Mouse (Mus musculus): ENCODE measurements at regions not wholly inside any gene's neighbourhood (a gene's known extent, or its start where the extent isn't known, plus 50 kb on each side); places are given as distances from the start of the nearest gene placed in this dataset.

- Histone ChIP-seq H3K27me3 (ENCODE audit: control insufficient read depth, insufficient read depth, low read length) (no peaks in the 10 kb centered on the region), H3K36me3 (ENCODE audit: control insufficient read depth, insufficient read depth, low read length) (no peaks in the 10 kb centered on the region), H3K4me3 (ENCODE audit: extremely low read depth, insufficient read depth, insufficient read length) (no peak overlapping the region), H3K4me1 (ENCODE audit: control insufficient read depth, insufficient read depth, insufficient read length) (no peaks in the 10 kb centered on the region), H3K27ac (ENCODE audit: insufficient read depth, low read length) (no peak overlapping the region)
- TF ChIP-seq POLR2A (IDR thresholded peaks at IDR 0.05; ENCODE audit: low read depth, low read length) (no peak), CTCF (IDR thresholded peaks at IDR 0.05; ENCODE audit: extremely low read depth, insufficient read depth, insufficient read length, insufficient replicate concordance) (no peak)
- DNase-seq (ENCODE audit: low read depth in 1 of 2, low spot score in 2 of 2): no peak
- 78% methylated on average over 5 of the region's 5 CpGs for WGBS
Observed at GRCm38 (mm10) chr1:57298557-57298956, 78.9 kb upstream of the 1700066M21Rik start.

DNA sequence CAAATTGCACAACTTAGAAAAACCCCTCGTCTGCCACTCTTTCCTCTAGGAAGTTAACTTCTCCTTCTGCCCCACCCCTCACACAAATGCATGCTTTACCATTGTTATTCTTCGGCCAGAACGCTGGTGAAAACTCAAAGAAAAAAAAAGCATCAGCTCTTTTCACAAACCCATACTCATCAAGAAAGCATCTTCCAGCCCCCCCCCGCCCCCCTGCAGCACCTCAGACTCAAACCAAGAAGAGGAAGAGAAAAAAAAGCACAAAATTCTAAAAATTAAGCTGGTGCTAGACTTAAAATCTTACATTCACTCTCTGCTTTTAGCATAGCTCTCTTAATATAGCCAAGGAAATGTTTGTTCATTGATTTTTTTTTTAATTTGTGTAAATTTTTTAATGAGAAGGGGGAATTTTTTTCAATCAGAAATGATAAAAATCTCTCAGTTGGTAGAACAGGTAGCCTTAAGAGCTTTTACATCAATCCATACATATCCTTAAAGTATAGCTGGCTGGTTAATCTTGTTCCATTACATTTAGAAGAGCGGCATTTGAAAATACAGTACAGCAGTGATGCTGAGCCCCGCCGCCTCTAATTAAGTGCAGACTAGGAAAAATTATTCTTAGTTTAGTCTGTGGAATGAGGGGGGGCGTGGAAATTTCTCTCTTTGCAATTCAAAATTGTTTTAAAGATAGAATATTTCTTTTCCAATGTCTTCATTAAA lies 76.0 kb upstream of the 1700066M21Rik start:
- WGBS: 56% methylated on average over 8 of the region's 8 CpGs
- H3K27me3 ChIP-seq (ENCODE audit: control insufficient read depth, insufficient read depth, low read length): no peaks in the 10 kb centered on the region

DNA sequence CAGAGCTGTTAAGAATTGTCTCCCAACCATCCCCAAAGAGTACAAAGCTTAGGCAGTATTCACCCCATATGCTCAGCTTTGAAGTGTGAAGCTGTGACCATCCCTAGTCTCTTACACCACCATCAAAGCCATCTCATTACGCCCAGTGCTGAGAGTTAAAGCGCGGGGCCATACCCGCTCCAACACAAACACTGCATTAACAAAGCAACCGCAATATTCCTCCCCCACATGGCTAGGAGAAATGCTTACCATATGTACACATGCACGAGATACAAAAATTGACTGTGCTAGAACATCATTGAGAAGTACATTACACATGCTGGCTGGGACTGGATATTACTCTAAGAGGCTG lies 75.5 kb upstream of the 1700066M21Rik start:
- WGBS: 83% methylated on average over 6 of the region's 6 CpGs
- Histone ChIP-seq H3K4me3 (ENCODE audit: extremely low read depth, insufficient read depth, insufficient read length) (no peak overlapping the region), H3K27me3 (ENCODE audit: control insufficient read depth, insufficient read depth, low read length) (no peaks in the 10 kb centered on the region), H3K27ac (ENCODE audit: insufficient read depth, low read length) (no peak overlapping the region), H3K4me1 (ENCODE audit: control insufficient read depth, insufficient read depth, insufficient read length) (no peaks in the 10 kb centered on the region), H3K36me3 (ENCODE audit: control insufficient read depth, insufficient read depth, low read length) (no peaks in the 10 kb centered on the region)
- TF ChIP-seq POLR2A (IDR thresholded peaks at IDR 0.05; ENCODE audit: low read depth, low read length) (no peak), CTCF (IDR thresholded peaks at IDR 0.05; ENCODE audit: extremely low read depth, insufficient read depth, insufficient read length, insufficient replicate concordance) (no peak)
- no peak for DNase-seq (ENCODE audit: low read depth in 1 of 2, low spot score in 2 of 2)

More for the DNA sequence above, 76.0 kb upstream of the 1700066M21Rik start:
- Histone ChIP-seq H3K4me3 (ENCODE audit: extremely low read depth, insufficient read depth, insufficient read length) (no peak overlapping the region), H3K36me3 (ENCODE audit: control insufficient read depth, insufficient read depth, low read length) (no peaks in the 10 kb centered on the region), H3K4me1 (ENCODE audit: control insufficient read depth, insufficient read depth, insufficient read length) (no peaks in the 10 kb centered on the region), H3K27ac (ENCODE audit: insufficient read depth, low read length) (no peak overlapping the region)
- TF ChIP-seq CTCF (IDR thresholded peaks at IDR 0.05; ENCODE audit: extremely low read depth, insufficient read depth, insufficient read length, insufficient replicate concordance) (no peak), POLR2A (IDR thresholded peaks at IDR 0.05; ENCODE audit: low read depth, low read length) (no peak)
- no peak for DNase-seq (ENCODE audit: low read depth in 1 of 2, low spot score in 2 of 2)

DNA sequence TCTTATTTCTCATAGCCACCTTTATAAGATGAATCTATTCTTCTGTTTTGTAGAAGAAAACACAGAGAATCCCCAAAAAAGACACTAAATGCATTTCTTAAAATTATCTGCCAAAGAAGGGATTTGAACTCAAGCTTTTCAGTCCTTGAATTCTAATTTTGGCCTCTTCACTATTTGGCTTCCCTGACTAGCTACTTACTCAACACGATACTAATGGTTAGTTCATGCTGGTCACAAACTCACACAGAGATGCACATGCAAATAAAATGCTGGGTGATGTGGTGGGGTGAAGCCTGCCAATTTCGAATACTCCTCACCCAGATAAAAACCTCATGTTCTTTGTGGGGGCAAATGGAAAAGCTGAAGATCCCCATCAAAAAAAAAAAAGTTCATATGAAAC lies 72.7 kb upstream of the 1700066M21Rik start:
- H3K4me1 ChIP-seq (ENCODE audit: control insufficient read depth, insufficient read depth, insufficient read length): no peaks in the 10 kb centered on the region
- no peak for TF ChIP-seq POLR2A (IDR thresholded peaks at IDR 0.05; ENCODE audit: low read depth, low read length)
- TF ChIP-seq CTCF (IDR thresholded peaks at IDR 0.05; ENCODE audit: extremely low read depth, insufficient read depth, insufficient read length, insufficient replicate concordance): no peak
- 93% methylated on average over 2 of the region's 2 CpGs for WGBS
- H3K4me3 ChIP-seq (ENCODE audit: extremely low read depth, insufficient read depth, insufficient read length): no peak overlapping the region
- no peak overlapping the region for H3K27ac ChIP-seq (ENCODE audit: insufficient read depth, low read length)
- DNase-seq (ENCODE audit: low read depth in 1 of 2, low spot score in 2 of 2): no peak
- H3K27me3 ChIP-seq (ENCODE audit: control insufficient read depth, insufficient read depth, low read length): no peaks in the 10 kb centered on the region
- no peaks in the 10 kb centered on the region for H3K36me3 ChIP-seq (ENCODE audit: control insufficient read depth, insufficient read depth, low read length)

- H3K27me3 ChIP-seq (ENCODE audit: control insufficient read depth, insufficient read depth, low read length): no peaks in the 10 kb centered on the region
- H3K27ac ChIP-seq (ENCODE audit: insufficient read depth, low read length): no peak overlapping the region
- DNase-seq (ENCODE audit: low read depth in 1 of 2, low spot score in 2 of 2): no peak
- no peak overlapping the region for H3K4me3 ChIP-seq (ENCODE audit: extremely low read depth, insufficient read depth, insufficient read length)
- WGBS: 87% methylated on average over 2 of the region's 2 CpGs
- TF ChIP-seq POLR2A (IDR thresholded peaks at IDR 0.05; ENCODE audit: low read depth, low read length) (no peak), CTCF (IDR thresholded peaks at IDR 0.05; ENCODE audit: extremely low read depth, insufficient read depth, insufficient read length, insufficient replicate concordance) (no peak)
- H3K4me1 ChIP-seq (ENCODE audit: control insufficient read depth, insufficient read depth, insufficient read length): no peaks in the 10 kb centered on the region
- H3K36me3 ChIP-seq (ENCODE audit: control insufficient read depth, insufficient read depth, low read length): no peaks in the 10 kb centered on the region
Observed at GRCm38 (mm10) chr1:57322535-57322934, 54.9 kb upstream of the 1700066M21Rik start.

DNA sequence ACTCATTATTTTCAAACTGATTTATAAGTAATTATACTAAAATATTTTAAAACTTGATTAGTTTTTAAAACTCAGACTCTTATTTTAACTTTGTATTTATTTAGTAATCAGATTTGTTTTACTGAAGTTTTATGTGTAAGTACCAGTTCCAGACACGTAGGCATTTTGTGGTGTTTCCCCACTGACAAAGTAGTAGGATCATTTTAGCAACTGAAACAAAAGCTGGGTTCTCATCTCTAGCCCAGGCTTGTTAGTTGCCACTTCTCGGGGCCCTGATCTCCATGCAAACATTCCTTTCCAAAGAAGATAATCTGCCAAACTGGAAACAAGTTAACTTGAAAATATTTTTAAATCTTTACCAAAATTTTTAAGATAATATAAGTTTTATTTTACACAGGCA lies 54.3 kb upstream of the 1700066M21Rik start:
- Histone ChIP-seq H3K36me3 (ENCODE audit: control insufficient read depth, insufficient read depth, low read length) (no peaks in the 10 kb centered on the region), H3K27ac (ENCODE audit: insufficient read depth, low read length) (no peak overlapping the region), H3K4me3 (ENCODE audit: extremely low read depth, insufficient read depth, insufficient read length) (no peak overlapping the region), H3K27me3 (ENCODE audit: control insufficient read depth, insufficient read depth, low read length) (no peaks in the 10 kb centered on the region), H3K4me1 (ENCODE audit: control insufficient read depth, insufficient read depth, insufficient read length) (no peaks in the 10 kb centered on the region)
- TF ChIP-seq CTCF (IDR thresholded peaks at IDR 0.05; ENCODE audit: extremely low read depth, insufficient read depth, insufficient read length, insufficient replicate concordance) (no peak), POLR2A (IDR thresholded peaks at IDR 0.05; ENCODE audit: low read depth, low read length) (no peak)
- DNase-seq (ENCODE audit: low read depth in 1 of 2, low spot score in 2 of 2): no peak
- 79% methylated on average over 2 of the region's 2 CpGs for WGBS

- H3K4me1 ChIP-seq (ENCODE audit: control insufficient read depth, insufficient read depth, insufficient read length): no peaks in the 10 kb centered on the region
- 75% methylated on average over 6 of the region's 6 CpGs for WGBS
- TF ChIP-seq CTCF (IDR thresholded peaks at IDR 0.05; ENCODE audit: extremely low read depth, insufficient read depth, insufficient read length, insufficient replicate concordance) (no peak), POLR2A (IDR thresholded peaks at IDR 0.05; ENCODE audit: low read depth, low read length) (no peak)
- no peak overlapping the region for H3K27ac ChIP-seq (ENCODE audit: insufficient read depth, low read length)
- H3K27me3 ChIP-seq (ENCODE audit: control insufficient read depth, insufficient read depth, low read length): no peaks in the 10 kb centered on the region
- H3K36me3 ChIP-seq (ENCODE audit: control insufficient read depth, insufficient read depth, low read length): no peaks in the 10 kb centered on the region
- no peak overlapping the region for H3K4me3 ChIP-seq (ENCODE audit: extremely low read depth, insufficient read depth, insufficient read length)
- no peak for DNase-seq (ENCODE audit: low read depth in 1 of 2, low spot score in 2 of 2)
Observed at GRCm38 (mm10) chr1:57325585-57326165, 51.7 kb upstream of the 1700066M21Rik start.

All from spleen, adult 2 months (tissue).